Mouse (Mus musculus) stomach, embryonic 14.5 days (tissue): ENCODE data around the gene Caskin2. TPM values are rescaled to one million over a fixed set of nuclear protein-coding genes. Genes with fewer than 3 reads are reported as not detected.

Experiments
- ATAC-seq: fragments of 200-750 bp; cut with Nextera tagmentation; 2 replicates; pipeline ENCODE4 v1.8.0; 2017; ENCODE audit warnings: low read depth, moderate TSS enrichment; ENCODE audit not compliant: insufficient number of reproducible peaks, insufficient read depth, low FRiP score
- H3K27ac ChIP-seq: fragments of 300-500 bp; sonication (generic); 2 replicates; pipeline ENCODE4 v1.5.1; 2014; ENCODE audit warnings: mild to moderate bottlenecking, low read length, moderate library complexity, mixed read lengths
- H3K27me3 ChIP-seq: fragments of 300-500 bp; sonication (generic); 2 replicates; pipeline ENCODE4 v1.6.1; 2014; ENCODE audit warnings: low read length, control low read depth, mixed read lengths; ENCODE audit not compliant: control insufficient read depth, insufficient read depth
- H3K36me3 ChIP-seq: fragments of 300-500 bp; sonication (generic); 2 replicates; pipeline ENCODE4 v1.6.1; 2014; ENCODE audit warnings: mild to moderate bottlenecking, control low read depth, low read length, moderate library complexity, mixed read lengths; ENCODE audit not compliant: control insufficient read depth, insufficient read depth
- H3K4me1 ChIP-seq: fragments of 300-500 bp; sonication (generic); 2 replicates; pipeline ENCODE4 v1.6.1; 2014; ENCODE audit warnings: low read length, control low read depth, mixed read lengths; ENCODE audit not compliant: control insufficient read depth, insufficient read depth
- H3K4me2 ChIP-seq: fragments of 300-500 bp; sonication (generic); replicated peaks from 2 replicates; pipeline ENCODE4 v1.6.1; 2014; ENCODE audit warnings: low read depth, low read length, control low read depth
- H3K4me3 ChIP-seq: fragments of 300-500 bp; sonication (generic); 2 replicates; pipeline ENCODE4 v1.5.1; 2014; ENCODE audit warnings: low read depth, low read length, control low read depth
- H3K9ac ChIP-seq: fragments of 300-500 bp; sonication (generic); replicated peaks from 2 replicates; pipeline ENCODE4 v1.6.1; 2014; ENCODE audit warnings: low read depth, mild to moderate bottlenecking, control low read depth, low read length, moderate library complexity, mixed read lengths
- H3K9me3 ChIP-seq: fragments of 300-500 bp; sonication (generic); 2 replicates; pipeline ENCODE4 v1.6.1; 2016; ENCODE audit warnings: low read depth, low read length, control low read depth; ENCODE audit not compliant: control insufficient read depth
- WGBS: fragments of 180-500 bp; shearing (Covaris S2); extraction: QIAGEN DNeasy Blood & Tissue Kit; methylation state at CpG from one replicate; pipeline ENCODE4 v1.1.7; 2014; 5-methylcytosine and 5-hydroxymethylcytosine counted together
- polyA plus RNA-seq: library from polyadenylated mRNA; unstranded; fragments of >200 nt; fragmentation: Nextera tagmentation; extraction: Ambion mirVana; gene quantifications from 2 replicates; pipeline ENCODE4 v1.2.1, GENCODE M21; 2014

The Caskin2 gene
- polyA plus RNA-seq, 1 experiment from 2014 or later = 14.3 TPM

GRCm38 (mm10) chr11:115786473-115786872 is 27.0 kb downstream of the Caskin2 start:
- Histone ChIP-seq H3K27ac (no peak overlapping the region), H3K9me3 (no peaks in the 10 kb centered on the region), H3K4me3 (no peak overlapping the region), H3K27me3 (no peaks in the 10 kb centered on the region), H3K4me1 (no peaks in the 10 kb centered on the region), H3K9ac (no peak overlapping the region), H3K4me2 (no peak overlapping the region), H3K36me3 (peaks cover 29% of the 10 kb centered on the region)
- 68% methylated on average over 6 of the region's 6 CpGs for WGBS
- ATAC-seq = no peak

GRCm38 (mm10) chr11:115780141-115781070 is 33.0 kb downstream of the Caskin2 start:
- H3K4me1 ChIP-seq = peaks cover 41% of the 10 kb centered on the region

GRCm38 (mm10) chr11:115779038-115779571 is 34.3 kb downstream of the Caskin2 start:
- Histone ChIP-seq H3K9ac (no peak overlapping the region), H3K4me1 (peaks cover 47% of the 10 kb centered on the region), H3K36me3 (no peaks in the 10 kb centered on the region), H3K9me3 (no peaks in the 10 kb centered on the region), H3K27ac (peak overlapping the region; percentile 90), H3K4me2 (peak overlapping the region; percentile 23), H3K27me3 (no peaks in the 10 kb centered on the region), H3K4me3 (no peak overlapping the region)
- 9% methylated on average over 9 of the region's 9 CpGs for WGBS
- peak; percentile 94 for ATAC-seq

More at GRCm38 (mm10) chr11:115780141-115781070, 33.0 kb downstream of the Caskin2 start:
- 32% methylated on average over 20 of the region's 20 CpGs for WGBS
- H3K4me2 ChIP-seq = no peak overlapping the region
- H3K27ac ChIP-seq = peak overlapping the region; percentile 90; the same call in 1 of the 2 replicates
- H3K4me3 ChIP-seq = no peak overlapping the region
- 0 out of 2 replicates have a peak, but pooled peaks cover under 1% of the 10 kb centered on the region for H3K36me3 ChIP-seq
- H3K9me3 ChIP-seq = no peaks in the 10 kb centered on the region
- no peak overlapping the region for H3K9ac ChIP-seq
- no peak for ATAC-seq
- no peaks in the 10 kb centered on the region for H3K27me3 ChIP-seq

GRCm38 (mm10) chr11:115777487-115778335 is 35.7 kb downstream of the Caskin2 start:
- peak overlapping the region; percentile 74 for H3K27ac ChIP-seq
- ATAC-seq = no peak
- no peak overlapping the region for H3K9ac ChIP-seq
- H3K4me3 ChIP-seq = no peak overlapping the region
- no peak overlapping the region for H3K4me2 ChIP-seq
- H3K36me3 ChIP-seq = no peaks in the 10 kb centered on the region
- peaks cover 47% of the 10 kb centered on the region for H3K4me1 ChIP-seq
- 78% methylated on average over 17 of the region's 17 CpGs for WGBS
- H3K27me3 ChIP-seq = no peaks in the 10 kb centered on the region
- H3K9me3 ChIP-seq = no peaks in the 10 kb centered on the region

- 69% methylated on average over 9 of the region's 9 CpGs for WGBS
- Histone ChIP-seq H3K27ac (peak overlapping the region; percentile 44; the same call in 1 of the 2 replicates), H3K27me3 (no peaks in the 10 kb centered on the region), H3K4me1 (peaks cover 47% of the 10 kb centered on the region), H3K36me3 (no peaks in the 10 kb centered on the region), H3K4me2 (no peak overlapping the region), H3K4me3 (no peak overlapping the region), H3K9ac (no peak overlapping the region), H3K9me3 (no peaks in the 10 kb centered on the region)
- no peak for ATAC-seq
Observed at GRCm38 (mm10) chr11:115776954-115777353, 36.5 kb downstream of the Caskin2 start.

GRCm38 (mm10) chr11:115775821-115776665 is 37.4 kb downstream of the Caskin2 start:
- H3K4me2 ChIP-seq = no peak overlapping the region

GRCm38 (mm10) chr11:115774653-115775052 is 38.8 kb downstream of the Caskin2 start:
- ATAC-seq = no peak
- no peaks in the 10 kb centered on the region for H3K27me3 ChIP-seq
- no peak overlapping the region for H3K27ac ChIP-seq
- no peak overlapping the region for H3K9ac ChIP-seq
- no peak overlapping the region for H3K4me2 ChIP-seq
- H3K9me3 ChIP-seq = no peaks in the 10 kb centered on the region
- H3K36me3 ChIP-seq = no peaks in the 10 kb centered on the region; the same call in 1 of the 2 replicates
- WGBS = 47% methylated on average over 4 of the region's 4 CpGs
- no peak overlapping the region for H3K4me3 ChIP-seq
- H3K4me1 ChIP-seq = peaks cover 34% of the 10 kb centered on the region

More at GRCm38 (mm10) chr11:115775821-115776665, 37.4 kb downstream of the Caskin2 start:
- H3K4me1 ChIP-seq = peaks cover 47% of the 10 kb centered on the region
- H3K27ac ChIP-seq = no peak overlapping the region; the same call in 1 of the 2 replicates
- H3K27me3 ChIP-seq = no peaks in the 10 kb centered on the region
- no peak for ATAC-seq
- H3K4me3 ChIP-seq = no peak overlapping the region
- WGBS = 47% methylated on average over 18 of the region's 18 CpGs
- no peaks in the 10 kb centered on the region for H3K9me3 ChIP-seq
- no peaks in the 10 kb centered on the region for H3K36me3 ChIP-seq
- H3K9ac ChIP-seq = no peak overlapping the region
